Mouse (Mus musculus): ENCODE results near the gene Cntnap2. TPM values are rescaled to one million over a fixed set of nuclear protein-coding genes. Genes with fewer than 3 reads are reported as not detected.
"Not testable (repeated sequence)": the region's sequence is repeated elsewhere in the genome, so short reads cannot be mapped to it uniquely, and the experiment has no call there.

The Cntnap2 gene
- total and polyA plus RNA-seq, 3 experiments = 0.05 TPM; not detected in 2

GRCm38 (mm10) chr6:47191940-47192339, 2132.8 kb downstream of the Cntnap2 start:
- H3K27me3 ChIP-seq (ENCODE audit: insufficient read depth, low read length) = peaks cover 5% of the 10 kb centered on the region; the same call in 1 of the 2 replicates

GRCm38 (mm10) chr6:47192478-47192877, 2133.3 kb downstream of the Cntnap2 start:
- H3K27me3 ChIP-seq (ENCODE audit: insufficient read depth, low read length) = peaks cover 5% of the 10 kb centered on the region; the same call in 1 of the 2 replicates
- H3K36me3 ChIP-seq (replicated peaks) = no peaks in the 10 kb centered on the region
- H3K9me3 ChIP-seq (replicated peaks) = no peaks in the 10 kb centered on the region
- DNase-seq (ENCODE audit: low spot score) = no peak
- TF ChIP-seq CTCF (IDR thresholded peaks at IDR 0.05; ENCODE audit: low read depth, low read length) (no peak), GATA2 (IDR thresholded peaks at IDR 0.05; ENCODE audit: borderline replicate concordance, low read depth, low read length) (no peak), GATA1 (IDR thresholded peaks at IDR 0.05; ENCODE audit: borderline replicate concordance, low read length) (no peak), POLR2AphosphoS5 (IDR thresholded peaks at IDR 0.05; ENCODE audit: insufficient replicate concordance, low read depth, low read length) (no peak), TAL1 (conservative IDR thresholded peaks at IDR 0.05; ENCODE audit: low read depth, low read length) (no peak)
- no peaks in the 10 kb centered on the region; the same call in 1 of the 2 replicates for H3K4me1 ChIP-seq (ENCODE audit: insufficient read depth, low read depth, low read length)
- ATAC-seq (ENCODE audit: extremely low read depth, insufficient number of reproducible peaks, low FRiP score, poor library complexity, severe bottlenecking) = no peak
- H3K4me3 ChIP-seq (ENCODE audit: low read depth, low read length) = no peak overlapping the region

More at GRCm38 (mm10) chr6:47191940-47192339, 2132.8 kb downstream of the Cntnap2 start:
- no peaks in the 10 kb centered on the region for H3K36me3 ChIP-seq (replicated peaks)
- TF ChIP-seq GATA1 (IDR thresholded peaks at IDR 0.05; ENCODE audit: borderline replicate concordance, low read length) (no peak), GATA2 (IDR thresholded peaks at IDR 0.05; ENCODE audit: borderline replicate concordance, low read depth, low read length) (no peak), CTCF (IDR thresholded peaks at IDR 0.05; ENCODE audit: low read depth, low read length) (no peak), TAL1 (conservative IDR thresholded peaks at IDR 0.05; ENCODE audit: low read depth, low read length) (no peak)
- H3K4me1 ChIP-seq (ENCODE audit: insufficient read depth, low read depth, low read length) = no peaks in the 10 kb centered on the region; the same call in 1 of the 2 replicates
- no peak overlapping the region for H3K4me3 ChIP-seq (ENCODE audit: low read depth, low read length)
- DNase-seq (ENCODE audit: low spot score) (no peak), ATAC-seq (ENCODE audit: extremely low read depth, insufficient number of reproducible peaks, low FRiP score, poor library complexity, severe bottlenecking) (no peak)
- no peaks in the 10 kb centered on the region for H3K9me3 ChIP-seq (replicated peaks)

DNA sequence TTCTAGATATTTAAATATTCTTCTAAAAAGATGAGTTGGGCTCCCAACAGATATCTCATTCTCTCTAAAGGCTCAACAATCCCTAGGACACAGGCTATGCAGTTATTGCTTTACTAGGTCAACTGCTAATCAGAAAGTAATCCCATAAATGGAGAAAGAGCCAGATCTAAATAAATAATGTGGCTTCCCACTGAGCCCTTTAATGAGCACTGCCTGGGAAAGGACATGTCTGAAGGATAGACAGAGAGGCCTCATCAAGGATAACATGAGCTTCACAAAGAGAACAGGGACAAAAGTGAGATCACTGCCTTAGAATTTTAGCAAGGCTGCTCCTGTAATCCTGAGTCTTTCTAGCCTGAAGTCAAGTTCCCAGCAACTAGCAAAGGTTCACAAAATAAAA, 2138.4 kb downstream of the Cntnap2 start:
- DNase-seq (ENCODE audit: low spot score) = no peak
- H3K4me1 ChIP-seq (ENCODE audit: insufficient read depth, low read depth, low read length) = no peaks in the 10 kb centered on the region
- TF ChIP-seq CTCF (IDR thresholded peaks at IDR 0.05; ENCODE audit: low read depth, low read length) (no peak), TAL1 (conservative IDR thresholded peaks at IDR 0.05; ENCODE audit: low read depth, low read length) (no peak), GATA2 (IDR thresholded peaks at IDR 0.05; ENCODE audit: borderline replicate concordance, low read depth, low read length) (no peak), POLR2AphosphoS5 (IDR thresholded peaks at IDR 0.05; ENCODE audit: insufficient replicate concordance, low read depth, low read length) (no peak), GATA1 (IDR thresholded peaks at IDR 0.05; ENCODE audit: borderline replicate concordance, low read length) (no peak)

GRCm38 (mm10) chr6:47200671-47201070, 2141.5 kb downstream of the Cntnap2 start:
- no peaks in the 10 kb centered on the region for H3K4me1 ChIP-seq (ENCODE audit: insufficient read depth, low read depth, low read length)
- H3K27me3 ChIP-seq (ENCODE audit: insufficient read depth, low read length) = 0 out of 2 replicates have a peak, but pooled peaks cover 3% of the 10 kb centered on the region
- TF ChIP-seq GATA2 (IDR thresholded peaks at IDR 0.05; ENCODE audit: borderline replicate concordance, low read depth, low read length) (no peak), CTCF (IDR thresholded peaks at IDR 0.05; ENCODE audit: low read depth, low read length) (no peak)

More for the DNA sequence above, 2138.4 kb downstream of the Cntnap2 start:
- Histone ChIP-seq H3K9me3 (replicated peaks) (no peaks in the 10 kb centered on the region), H3K36me3 (replicated peaks) (no peaks in the 10 kb centered on the region), H3K4me3 (ENCODE audit: low read depth, low read length) (no peak overlapping the region), H3K27me3 (ENCODE audit: insufficient read depth, low read length) (peaks cover 5% of the 10 kb centered on the region; the same call in 1 of the 2 replicates)
- no peak for ATAC-seq (ENCODE audit: extremely low read depth, insufficient number of reproducible peaks, low FRiP score, poor library complexity, severe bottlenecking)

GRCm38 (mm10) chr6:47208031-47208430, 2148.9 kb downstream of the Cntnap2 start:
- Histone ChIP-seq H3K27me3 (ENCODE audit: insufficient read depth, low read length) (no peaks in the 10 kb centered on the region), H3K36me3 (replicated peaks) (no peaks in the 10 kb centered on the region), H3K4me3 (ENCODE audit: low read depth, low read length) (no peak overlapping the region), H3K4me1 (ENCODE audit: insufficient read depth, low read depth, low read length) (no peaks in the 10 kb centered on the region), H3K9me3 (replicated peaks) (no peaks in the 10 kb centered on the region)
- TF ChIP-seq CTCF (IDR thresholded peaks at IDR 0.05; ENCODE audit: low read depth, low read length) (no peak), GATA1 (IDR thresholded peaks at IDR 0.05; ENCODE audit: borderline replicate concordance, low read length) (no peak), GATA2 (IDR thresholded peaks at IDR 0.05; ENCODE audit: borderline replicate concordance, low read depth, low read length) (no peak), TAL1 (conservative IDR thresholded peaks at IDR 0.05; ENCODE audit: low read depth, low read length) (no peak)
- ATAC-seq (ENCODE audit: extremely low read depth, insufficient number of reproducible peaks, low FRiP score, poor library complexity, severe bottlenecking) = no peak
- no peak for DNase-seq (ENCODE audit: low spot score)

More at GRCm38 (mm10) chr6:47200671-47201070, 2141.5 kb downstream of the Cntnap2 start:
- no peak for ATAC-seq (ENCODE audit: extremely low read depth, insufficient number of reproducible peaks, low FRiP score, poor library complexity, severe bottlenecking)
- no peak for DNase-seq (ENCODE audit: low spot score)
- no peak overlapping the region for H3K4me3 ChIP-seq (ENCODE audit: low read depth, low read length)
- H3K36me3 ChIP-seq (replicated peaks) = no peaks in the 10 kb centered on the region
- no peaks in the 10 kb centered on the region for H3K9me3 ChIP-seq (replicated peaks)

DNA sequence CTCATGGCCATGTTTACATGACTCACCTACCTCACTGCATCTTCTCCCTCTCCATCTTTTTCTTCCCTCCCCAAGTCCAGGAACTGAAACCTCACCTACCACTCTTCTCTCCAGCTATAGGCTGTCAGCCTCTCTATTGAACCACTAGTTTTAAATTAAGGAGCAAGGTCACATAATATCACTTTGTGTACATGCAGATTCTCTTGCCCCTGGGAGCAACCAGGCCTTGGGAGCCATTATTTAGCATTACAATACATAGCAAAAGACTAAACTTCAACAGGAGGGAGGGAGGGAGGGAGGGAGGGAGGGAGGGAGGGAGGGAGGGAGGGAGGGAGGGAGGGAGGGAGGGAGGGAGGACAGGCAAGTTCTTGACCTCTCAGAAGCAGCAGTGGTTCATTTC, 2155.6 kb downstream of the Cntnap2 start:
- no peak for ATAC-seq (ENCODE audit: extremely low read depth, insufficient number of reproducible peaks, low FRiP score, poor library complexity, severe bottlenecking)

GRCm38 (mm10) chr6:47223578-47223977, 2164.4 kb downstream of the Cntnap2 start:
- not testable (repeated sequence) for H3K4me1 ChIP-seq (ENCODE audit: insufficient read depth, low read depth, low read length); ATAC-seq (ENCODE audit: extremely low read depth, insufficient number of reproducible peaks, low FRiP score, poor library complexity, severe bottlenecking); DNase-seq (ENCODE audit: low spot score); H3K9me3 ChIP-seq (replicated peaks); H3K27me3 ChIP-seq (ENCODE audit: insufficient read depth, low read length); H3K4me3 ChIP-seq (ENCODE audit: low read depth, low read length); H3K36me3 ChIP-seq (replicated peaks)

More for the DNA sequence above, 2155.6 kb downstream of the Cntnap2 start:
- Histone ChIP-seq H3K27me3 (ENCODE audit: insufficient read depth, low read length) (peaks cover 2% of the 10 kb centered on the region; the same call in 1 of the 2 replicates), H3K9me3 (replicated peaks) (no peaks in the 10 kb centered on the region), H3K4me3 (ENCODE audit: low read depth, low read length) (no peak overlapping the region), H3K4me1 (ENCODE audit: insufficient read depth, low read depth, low read length) (no peaks in the 10 kb centered on the region), H3K36me3 (replicated peaks) (no peaks in the 10 kb centered on the region)
- TF ChIP-seq GATA1 (IDR thresholded peaks at IDR 0.05; ENCODE audit: borderline replicate concordance, low read length) (no peak), CTCF (IDR thresholded peaks at IDR 0.05; ENCODE audit: low read depth, low read length) (no peak), TAL1 (conservative IDR thresholded peaks at IDR 0.05; ENCODE audit: low read depth, low read length) (no peak), POLR2AphosphoS5 (IDR thresholded peaks at IDR 0.05; ENCODE audit: insufficient replicate concordance, low read depth, low read length) (no peak), GATA2 (IDR thresholded peaks at IDR 0.05; ENCODE audit: borderline replicate concordance, low read depth, low read length) (no peak)
- no peak for DNase-seq (ENCODE audit: low spot score)

GRCm38 (mm10) chr6:47225391-47225790, 2166.2 kb downstream of the Cntnap2 start:
- not testable (repeated sequence) for H3K4me3 ChIP-seq (ENCODE audit: low read depth, low read length); DNase-seq (ENCODE audit: low spot score); H3K27me3 ChIP-seq (ENCODE audit: insufficient read depth, low read length); H3K36me3 ChIP-seq (replicated peaks); ATAC-seq (ENCODE audit: extremely low read depth, insufficient number of reproducible peaks, low FRiP score, poor library complexity, severe bottlenecking); H3K4me1 ChIP-seq (ENCODE audit: insufficient read depth, low read depth, low read length); H3K9me3 ChIP-seq (replicated peaks)

Measured in G1E (cell line).